Mouse (Mus musculus) gastrocnemius, postnatal 36 days (tissue): ENCODE data around the gene Mif. TPM values are rescaled to one million over a fixed set of nuclear protein-coding genes. Genes with fewer than 3 reads are reported as not detected.

Source experiments
- DNase-seq, 2 experiments: peaks; one replicate each; pipeline ENCODE4 v3.0.0; 2022
- intact Hi-C: fragments of 180-260 bp; cut with DNase I; formaldehyde crosslinking; loops from one replicate; pipeline ENCODE4 v1.15.1; 2025
- total RNA-seq, 2 experiments: library from RNA; stranded (reverse); gene quantifications; 2 replicates each; pipeline ENCODE4 v1.2.3; 2021

The Mif gene
- total RNA-seq, 2 experiments from 2014 or later, result 135 to 144 TPM

DNA sequence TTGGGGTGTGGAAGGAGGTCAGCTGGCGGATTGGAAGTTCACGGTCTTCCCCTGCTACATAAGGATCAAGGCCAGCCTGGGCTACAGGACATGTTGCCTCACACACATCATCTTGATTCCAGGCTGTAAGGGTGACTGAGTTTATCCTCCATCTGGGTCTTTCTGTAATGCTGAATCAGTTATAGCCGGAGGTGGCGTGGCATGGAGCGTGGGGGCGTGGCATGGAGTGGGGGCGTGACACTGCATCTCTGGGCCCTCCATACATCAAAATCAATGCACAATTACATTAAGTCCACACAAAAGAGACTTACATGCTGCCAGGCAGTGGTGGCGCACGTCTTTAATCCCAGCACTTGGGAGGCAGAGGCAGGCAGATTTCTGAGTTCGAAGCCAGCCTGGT, 20.3 kb upstream of the Mif start:
- intact Hi-C loops, result loop anchor here (5.0 kb wide), 1 partner anchor 72 kb away; the partner anchor contains the start of gene Gm5134
- DNase-seq, result no peak

- no peak for DNase-seq
- intact Hi-C loops, result no loop called here
These were observed 18.8 kb upstream of the Mif start for GRCm38 (mm10) chr10:75878836-75879235.

GRCm38 (mm10) chr10:75873543-75874170, 13.6 kb upstream of the Mif start:
- DNase-seq, result no peak
- intact Hi-C loops, result no loop called here

GRCm38 (mm10) chr10:75872915-75873542, 13.0 kb upstream of the Mif start:
- DNase-seq, result peak in 1 of 2 experiments; percentile 49
- intact Hi-C loops, result no loop called here

DNA sequence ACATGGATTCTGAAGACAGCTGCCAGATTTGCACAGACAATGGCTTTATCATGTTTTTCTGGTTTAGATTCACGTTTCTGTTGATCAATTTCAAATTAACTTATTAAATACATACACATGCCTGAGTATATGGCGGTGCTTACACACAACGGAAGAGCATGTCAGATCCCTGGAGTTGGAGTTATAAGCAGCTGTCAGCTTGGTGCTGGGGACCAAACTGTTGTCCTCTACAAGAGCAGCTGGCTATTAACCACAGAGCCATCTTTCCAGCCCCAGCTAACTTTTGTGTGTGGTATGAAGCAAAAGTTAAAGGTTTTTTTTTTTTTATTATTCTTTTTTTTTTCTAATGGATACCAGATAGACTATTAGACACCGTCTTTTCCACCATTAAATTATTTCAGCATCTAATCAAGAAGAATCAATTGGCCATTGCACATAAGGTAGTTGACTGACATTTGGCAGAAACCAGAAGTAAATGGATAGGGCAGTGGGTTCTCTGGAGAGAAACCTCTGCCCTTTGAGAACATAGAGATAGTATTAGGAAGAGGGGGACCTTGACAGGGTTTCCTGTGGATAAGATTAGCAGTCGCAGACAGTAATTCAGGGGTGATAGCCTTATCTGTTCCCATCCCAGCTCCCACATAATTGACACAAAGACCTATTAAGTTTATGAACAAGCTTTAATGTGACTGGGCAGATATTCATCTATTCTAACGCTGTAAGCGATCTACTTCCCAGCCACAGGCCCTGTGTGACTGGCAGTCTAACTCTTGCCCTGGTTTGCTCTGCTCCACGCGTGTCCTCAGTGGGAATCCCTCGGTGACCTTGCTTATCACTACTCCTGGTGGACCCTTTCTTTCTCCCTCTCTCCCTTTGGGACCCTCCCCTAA, 12.2 kb upstream of the Mif start:
- no peak for DNase-seq
- intact Hi-C loops, result no loop called here

GRCm38 (mm10) chr10:75861587-75861986, 1.5 kb upstream of the Mif start:
- intact Hi-C loops, result no loop called here
- no peak for DNase-seq

GRCm38 (mm10) chr10:75860746-75861145, 706 bp upstream of the Mif start:
- no peak for DNase-seq
- intact Hi-C loops, result no loop called here

DNA sequence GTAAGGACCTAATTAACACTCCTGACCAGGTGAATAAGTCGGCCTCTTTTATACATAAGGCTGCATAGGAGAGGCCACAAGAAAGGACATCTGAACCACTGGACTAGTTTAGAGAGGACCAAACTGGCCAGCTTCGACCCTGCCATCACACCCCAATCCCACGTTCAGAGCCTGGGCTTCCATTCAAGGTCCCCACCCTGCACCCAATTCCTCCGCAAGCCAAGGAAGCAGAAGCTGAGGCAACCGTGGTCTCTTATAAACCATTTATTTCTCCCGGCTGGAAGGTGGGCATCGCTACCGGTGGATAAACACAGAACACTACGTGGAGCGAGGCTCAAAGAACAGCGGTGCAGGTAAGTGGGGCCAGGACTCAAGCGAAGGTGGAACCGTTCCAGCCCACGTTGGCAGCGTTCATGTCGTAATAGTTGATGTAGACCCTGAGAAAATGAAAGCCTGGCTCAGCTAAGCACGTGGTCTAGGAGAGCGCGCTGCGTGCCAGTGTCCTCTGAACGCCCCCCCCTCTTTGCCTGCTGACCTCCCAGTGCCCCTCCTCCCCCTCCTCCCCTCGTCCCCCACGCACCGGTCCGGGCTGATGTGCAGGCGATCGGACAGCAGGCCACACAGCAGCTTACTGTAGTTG, 813 bp downstream of the Mif start:
- DNase-seq, result no peak
- intact Hi-C loops, result no loop called here

GRCm38 (mm10) chr10:75857598-75857997, 2.4 kb downstream of the Mif start:
- intact Hi-C loops, result no loop called here

DNA sequence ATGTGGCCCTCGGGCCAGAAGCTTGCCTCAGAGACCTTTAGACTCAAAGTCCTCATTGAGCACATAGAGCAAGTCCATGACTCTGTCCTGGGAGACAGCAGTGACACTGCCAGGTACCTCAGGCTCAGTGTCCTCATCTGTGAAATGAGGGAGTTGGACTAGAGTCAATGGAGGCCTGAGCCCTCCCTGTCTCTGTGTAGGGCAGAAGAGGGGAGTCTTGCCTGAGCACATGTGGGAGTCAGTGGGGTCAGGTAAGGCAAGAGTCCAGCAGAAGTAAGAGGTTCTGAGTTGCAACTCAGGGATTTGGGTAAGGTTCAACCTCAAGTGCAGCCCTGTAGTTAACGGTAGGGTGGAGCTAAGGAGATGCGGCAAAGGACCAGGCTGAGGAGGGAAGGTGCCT, 3.1 kb downstream of the Mif start:
- DNase-seq, result no peak
- intact Hi-C loops, result no loop called here

More at GRCm38 (mm10) chr10:75857598-75857997, 2.4 kb downstream of the Mif start:
- DNase-seq, result no peak

GRCm38 (mm10) chr10:75856155-75856907, 3.7 kb downstream of the Mif start:
- intact Hi-C loops, result no loop called here
- no peak for DNase-seq

GRCm38 (mm10) chr10:75855416-75855981, 4.5 kb downstream of the Mif start:
- DNase-seq, result no peak
- intact Hi-C loops, result no loop called here

- DNase-seq, result no peak
- intact Hi-C loops, result loop anchor here (5.0 kb wide), 2 partner anchors 217 to 267 kb away; partner anchors contain the start of gene Ggt5
These were observed 5.2 kb downstream of the Mif start for GRCm38 (mm10) chr10:75854791-75855190.

DNA sequence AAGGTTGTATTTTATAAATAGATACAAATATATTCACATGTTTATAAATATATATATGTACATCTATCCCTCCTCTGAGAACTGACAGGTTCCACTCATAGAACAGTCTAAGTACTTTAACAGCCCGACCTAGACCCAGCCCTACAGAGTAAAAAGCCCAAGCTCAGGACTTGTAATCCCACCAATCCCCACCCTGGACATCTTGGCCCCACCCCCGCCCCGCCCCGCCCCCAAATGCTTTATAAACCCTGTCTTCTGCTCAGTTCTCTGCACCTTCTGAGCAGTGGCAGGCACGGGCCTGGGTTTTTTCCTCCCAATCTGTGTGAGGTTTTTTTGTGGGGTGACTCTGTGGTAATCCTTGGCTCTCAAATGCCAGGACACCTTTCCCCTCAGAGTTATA, 5.9 kb downstream of the Mif start:
- DNase-seq, result no peak
- intact Hi-C loops, result loop anchor here (5.0 kb wide), 2 partner anchors 217 to 267 kb away; partner anchors contain the start of gene Ggt5

GRCm38 (mm10) chr10:75853452-75853851, 6.6 kb downstream of the Mif start:
- DNase-seq, result peak; percentile 57 to 72
- intact Hi-C loops, result loop anchor here (1.0 to 5.0 kb wide), 3 partner anchors 109 to 266 kb away; partner anchors contain the start of gene Ggt5

DNA sequence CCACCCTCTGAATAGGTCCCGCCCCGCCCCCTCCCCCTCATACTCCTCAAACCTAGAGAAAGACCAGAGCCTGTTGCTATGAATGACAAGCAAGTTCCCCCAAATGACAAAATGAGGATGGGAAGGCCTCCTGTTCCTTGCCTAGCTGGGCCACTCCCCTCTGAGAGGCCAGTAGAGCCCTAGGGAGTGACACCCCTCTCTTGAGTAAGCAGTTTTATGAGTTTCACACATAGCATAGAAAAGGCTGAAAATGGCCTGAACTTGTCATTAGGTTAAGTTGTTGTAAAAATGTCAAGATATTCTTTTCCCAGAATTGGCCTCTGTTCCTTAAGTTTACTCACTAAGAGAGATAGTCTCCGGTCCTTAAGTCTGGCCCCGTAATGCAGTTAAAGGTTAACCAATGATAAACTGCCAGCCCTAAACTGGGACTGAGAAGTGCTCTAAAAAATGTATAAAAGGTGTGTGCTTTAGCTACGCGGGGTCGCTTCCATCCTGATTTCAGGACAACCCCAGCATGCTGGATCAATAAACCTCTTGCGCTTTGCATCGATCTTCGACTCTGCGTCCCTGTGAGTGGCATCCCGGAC, 7.4 kb downstream of the Mif start:
- intact Hi-C loops, result loop anchor here (1.0 to 5.0 kb wide), 3 partner anchors 108 to 265 kb away; partner anchors contain the start of gene Ggt5
- no peak for DNase-seq

DNA sequence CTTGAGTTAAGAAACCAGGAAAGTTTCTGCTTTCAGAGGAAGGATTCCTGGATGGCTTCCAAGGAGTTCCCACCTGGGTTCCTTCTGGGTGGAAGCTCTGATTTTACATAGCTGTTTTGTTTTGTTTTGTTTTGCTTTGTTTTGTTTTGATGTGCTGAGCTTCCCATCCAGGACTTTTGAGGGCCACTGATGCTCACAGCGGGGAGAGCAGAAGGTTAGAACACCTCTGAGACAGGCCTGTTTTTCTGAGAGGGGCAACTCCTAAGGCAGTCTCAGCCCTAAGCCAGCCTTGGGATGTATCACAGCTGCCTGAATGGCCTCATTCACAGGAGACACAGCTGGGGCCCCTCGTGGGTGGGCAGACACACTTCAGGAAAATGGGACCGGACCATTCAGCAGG, 8.4 kb downstream of the Mif start:
- intact Hi-C loops, result loop anchor here (5.0 kb wide), 2 partner anchors 214 to 264 kb away; partner anchors contain the start of gene Ggt5
- DNase-seq, result no peak

DNA sequence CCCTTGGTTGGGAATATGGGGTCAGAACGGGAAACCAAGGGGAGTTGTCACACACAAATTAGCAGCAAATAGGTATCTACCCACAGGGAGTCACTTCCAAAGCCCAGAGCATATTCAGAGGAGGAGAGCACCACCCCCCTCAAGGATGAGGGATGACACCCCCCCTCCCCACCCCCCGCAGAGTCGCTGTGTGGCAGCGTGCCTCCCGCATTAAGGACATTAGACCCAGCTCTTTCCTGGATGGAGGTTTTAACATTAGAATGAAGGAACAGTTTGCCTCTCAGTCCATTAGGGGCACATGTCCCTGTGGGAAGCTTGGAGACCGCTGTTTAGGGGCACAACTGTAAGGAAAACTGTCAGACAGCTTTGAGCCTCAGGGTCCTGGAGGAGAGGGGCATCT, 9.0 kb downstream of the Mif start:
- intact Hi-C loops, result loop anchor here (5.0 kb wide), 2 partner anchors 214 to 264 kb away; partner anchors contain the start of gene Ggt5
- no peak for DNase-seq

GRCm38 (mm10) chr10:75848382-75848781, 11.7 kb downstream of the Mif start:
- intact Hi-C loops, result no loop called here
- no peak for DNase-seq
